In the genomic region with DNA sequence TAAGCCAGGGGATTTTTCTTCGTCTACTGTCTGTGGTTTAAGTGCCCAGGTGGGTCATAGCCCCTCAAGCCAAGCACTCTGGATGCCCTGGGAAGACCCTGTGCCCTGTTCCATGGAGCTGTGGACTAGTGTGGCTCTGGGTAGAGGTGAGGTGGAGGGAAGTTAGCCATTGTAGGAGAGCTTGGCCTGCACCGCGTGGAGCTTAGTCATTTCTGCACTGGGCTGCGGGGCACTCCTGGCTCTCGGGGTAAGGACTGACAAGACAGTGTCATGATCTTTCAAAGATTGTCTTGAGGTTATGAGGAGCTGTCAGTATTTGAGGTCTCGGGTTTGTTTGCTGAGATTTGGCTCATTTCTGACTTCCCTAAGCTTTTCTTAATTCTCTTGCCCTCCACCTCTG, we compare ENCODE assay signal across 17 mouse cellular contexts. TPM values are rescaled to one million over a fixed set of nuclear protein-coding genes. Genes with fewer than 3 reads are reported as not detected.
"Had no signal": no experiment of that assay in that cellular context is flagged by ENCODE, and none has a peak within 500 bp of the region (broad histone marks: within the 10 kb centered on the region; RNA-seq: fewer than 3 reads in every experiment).

No protein-coding gene starts in this region.

- H3K27ac ChIP-seq: neural tube, embryonic 13.5 days; neural tube, embryonic 15.5 days; stomach, embryonic 15.5 days; stomach, postnatal 0 days had no signal

- H3K4me2 ChIP-seq: neural tube, embryonic 13.5 days; neural tube, embryonic 15.5 days; stomach, embryonic 15.5 days had no signal

- H3K4me1 ChIP-seq: neural tube, embryonic 13.5 days; neural tube, embryonic 15.5 days; stomach, embryonic 15.5 days had no signal

- H3K9ac ChIP-seq: neural tube, embryonic 13.5 days; neural tube, embryonic 15.5 days; stomach, embryonic 15.5 days had no signal

- H3K27me3 ChIP-seq: neural tube, embryonic 13.5 days; neural tube, embryonic 15.5 days; stomach, embryonic 15.5 days had no signal

- DNase-seq: retina, postnatal 1 day; right cerebral cortex, adult 18-20 months; right cerebral cortex, postnatal 14 days; right cerebral cortex, postnatal 25 days; right cerebral cortex, postnatal 4 days; spleen, adult 18-20 months; thymus, adult 18-20 months; thymus, adult 2 months; thymus, postnatal 14 days; thymus, postnatal 25 days; thymus, postnatal 36 days; thymus, postnatal 4 days had no signal

- H3K4me3 ChIP-seq: neural tube, embryonic 13.5 days; neural tube, embryonic 15.5 days; stomach, embryonic 15.5 days had no signal

- H3K36me3 ChIP-seq: neural tube, embryonic 15.5 days had no signal

- H3K9me3 ChIP-seq: neural tube, embryonic 13.5 days; neural tube, embryonic 15.5 days; stomach, embryonic 15.5 days had no signal

RNA-seq across cellular contexts. Expression of gene Igfbp2, which starts 20.4 kb away (rescaled TPM):
- total RNA-seq: neutrophil, adult 5-6 weeks had no signal
